Mouse (Mus musculus) testis, adult 2 months (tissue): ENCODE measurements around the gene Clec3b.

ENCODE experiments used
- CTCF ChIP-seq: fragments of 200-500 bp; IDR thresholded peaks from 2 replicates; pipeline ENCODE4 v1.5.1; 2012; ENCODE audit warnings: low read depth, mild to moderate bottlenecking, inconsistent platforms, low read length, moderate library complexity; ENCODE audit not compliant: control insufficient read depth, insufficient read depth, insufficient replicate concordance
- POLR2A ChIP-seq: fragments of 200-500 bp; IDR thresholded peaks from 2 replicates; pipeline ENCODE4 v1.6.1; 2012; ENCODE audit warnings: low read depth, mild to moderate bottlenecking, inconsistent platforms, low read length, moderate library complexity; ENCODE audit not compliant: control insufficient read depth

DNA sequence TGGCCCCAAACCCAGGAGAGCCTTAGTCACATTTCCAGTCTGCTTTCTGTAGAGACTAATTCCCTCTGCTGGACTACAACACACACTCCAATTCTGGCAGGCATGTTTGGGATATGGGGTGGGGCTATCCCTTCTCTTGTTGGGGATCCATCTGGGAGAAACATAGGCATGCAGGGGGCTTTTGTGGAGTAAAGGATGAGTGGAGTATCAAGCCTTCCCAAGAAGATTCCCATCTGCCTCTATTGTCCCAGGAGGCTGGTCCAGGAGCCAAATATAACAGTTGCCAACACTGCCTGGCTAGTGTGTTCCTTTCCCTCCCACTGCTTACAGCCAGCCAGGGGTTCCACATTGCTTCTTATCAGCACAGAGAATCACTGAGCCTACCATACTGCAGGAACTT, 7.0 kb downstream of the Clec3b start:
- TF ChIP-seq CTCF (no peak), POLR2A (no peak)
